Mouse (Mus musculus) lung, postnatal 0 days (tissue): ENCODE measurements at regions not wholly inside any gene's neighbourhood (a gene's known extent, or its start where the extent isn't known, plus 50 kb on each side); places are given as distances from the start of the nearest gene placed in this dataset.

Experiments
- ATAC-seq: fragments of 200-750 bp; cut with Nextera tagmentation; 2 replicates; pipeline ENCODE4 v1.8.0; 2017; ENCODE audit warnings: moderate library complexity
- DNase-seq: peaks from one replicate; pipeline ENCODE4 v3.0.0-alpha.2; 2016; ENCODE audit warnings: low spot score
- H3K27ac ChIP-seq: fragments of 300-500 bp; sonication (generic); 2 replicates; pipeline ENCODE4 v1.5.1; 2014; ENCODE audit warnings: antibody characterized with exemption, mild to moderate bottlenecking, low read length, mixed read lengths
- H3K27me3 ChIP-seq: fragments of 300-500 bp; sonication (generic); replicated peaks from 2 replicates; pipeline ENCODE4 v1.6.1; 2014; ENCODE audit warnings: low read length, mixed read lengths; ENCODE audit not compliant: insufficient read depth
- H3K36me3 ChIP-seq: fragments of 300-500 bp; sonication (generic); 2 replicates; pipeline ENCODE4 v1.6.1; 2014; ENCODE audit warnings: low read length, mixed read lengths; ENCODE audit not compliant: insufficient read depth
- H3K4me1 ChIP-seq: fragments of 300-500 bp; sonication (generic); 2 replicates; pipeline ENCODE4 v1.6.1; 2014; ENCODE audit warnings: antibody characterized with exemption, low read depth, low read length, mixed read lengths; ENCODE audit not compliant: insufficient read depth
- H3K4me2 ChIP-seq: fragments of 300-500 bp; sonication (generic); replicated peaks from 2 replicates; pipeline ENCODE4 v1.6.1; 2014; ENCODE audit warnings: low read depth, mild to moderate bottlenecking, low read length, moderate library complexity, mixed read lengths
- H3K4me3 ChIP-seq: fragments of 300-500 bp; sonication (generic); 2 replicates; pipeline ENCODE4 v1.5.1; 2014; ENCODE audit warnings: low read depth, low read length
- H3K9ac ChIP-seq: fragments of 300-500 bp; sonication (generic); replicated peaks from 2 replicates; pipeline ENCODE4 v1.6.1; 2014; ENCODE audit warnings: low read depth, mild to moderate bottlenecking
- H3K9me3 ChIP-seq: fragments of 300-500 bp; sonication (generic); 2 replicates; pipeline ENCODE4 v1.6.1; 2016; ENCODE audit warnings: low read length, mixed read lengths
- CTCF ChIP-seq: IDR thresholded peaks from 2 replicates; pipeline ENCODE4 v1.5.1; 2016; ENCODE audit warnings: antibody characterized with exemption, mild to moderate bottlenecking
- EP300 ChIP-seq: IDR thresholded peaks from 2 replicates; pipeline ENCODE4 v1.6.1; 2016; ENCODE audit warnings: antibody characterized with exemption, mild to moderate bottlenecking, control low read depth
- WGBS: fragments of 180-500 bp; shearing (Covaris S2); extraction: QIAGEN DNeasy Blood & Tissue Kit; methylation state at CpG from one replicate; pipeline ENCODE4 v1.1.7; 2014; 5-methylcytosine and 5-hydroxymethylcytosine counted together

- no peak for TF ChIP-seq CTCF
- 0 out of 2 replicates have a peak, but pooled peaks have one; percentile 17 for TF ChIP-seq EP300
- Histone ChIP-seq H3K4me3 (no peak overlapping the region), H3K9ac (no peak overlapping the region), H3K4me2 (no peak overlapping the region), H3K4me1 (0 out of 2 replicates have a peak, but pooled peaks cover 4% of the 10 kb centered on the region), H3K9me3 (no peaks in the 10 kb centered on the region), H3K27me3 (no peaks in the 10 kb centered on the region), H3K27ac (no peak overlapping the region), H3K36me3 (no peaks in the 10 kb centered on the region)
- 45% methylated on average over 8 of the region's 8 CpGs for WGBS
- ATAC-seq (peak; percentile 82), DNase-seq (peak; percentile 77)
Observed at GRCm38 (mm10) chr4:55812846-55813245, 280.6 kb upstream of the Klf4 start.

- ATAC-seq, result no peak
- TF ChIP-seq EP300 (no peak), CTCF (no peak)
- DNase-seq, result no peak
- H3K27me3 ChIP-seq, result no peaks in the 10 kb centered on the region
- WGBS, result 73% methylated on average over 3 of the region's 3 CpGs
- H3K4me3 ChIP-seq, result no peak overlapping the region
- no peaks in the 10 kb centered on the region for H3K36me3 ChIP-seq
- 0 out of 2 replicates have a peak, but pooled peaks cover 4% of the 10 kb centered on the region for H3K4me1 ChIP-seq
- H3K27ac ChIP-seq, result no peak overlapping the region
- H3K4me2 ChIP-seq, result no peak overlapping the region
- H3K9me3 ChIP-seq, result no peaks in the 10 kb centered on the region
- H3K9ac ChIP-seq, result no peak overlapping the region
Observed at GRCm38 (mm10) chr4:55811656-55812055, 279.4 kb upstream of the Klf4 start.

- no peak overlapping the region for H3K4me2 ChIP-seq
- ATAC-seq (no peak), DNase-seq (no peak)
- H3K36me3 ChIP-seq, result no peaks in the 10 kb centered on the region
- H3K9ac ChIP-seq, result no peak overlapping the region
- WGBS, result 59% methylated on average over 5 of the region's 5 CpGs
- TF ChIP-seq EP300 (no peak), CTCF (no peak)
- H3K27ac ChIP-seq, result no peak overlapping the region
- no peaks in the 10 kb centered on the region for H3K4me1 ChIP-seq
- H3K4me3 ChIP-seq, result no peak overlapping the region
- H3K27me3 ChIP-seq, result no peaks in the 10 kb centered on the region
- no peaks in the 10 kb centered on the region for H3K9me3 ChIP-seq
Observed at GRCm38 (mm10) chr4:55808501-55808900, 276.2 kb upstream of the Klf4 start.

GRCm38 (mm10) chr4:55806799-55807198, 274.5 kb upstream of the Klf4 start:
- H3K27ac ChIP-seq, result no peak overlapping the region
- TF ChIP-seq CTCF (no peak), EP300 (no peak)
- ATAC-seq (no peak), DNase-seq (no peak)
- WGBS, result 90% methylated on average over 3 of the region's 3 CpGs
- no peaks in the 10 kb centered on the region for H3K36me3 ChIP-seq
- no peak overlapping the region for H3K4me2 ChIP-seq
- no peaks in the 10 kb centered on the region for H3K27me3 ChIP-seq
- H3K4me3 ChIP-seq, result no peak overlapping the region
- H3K4me1 ChIP-seq, result no peaks in the 10 kb centered on the region
- no peak overlapping the region for H3K9ac ChIP-seq
- H3K9me3 ChIP-seq, result no peaks in the 10 kb centered on the region

GRCm38 (mm10) chr4:55805255-55806051, 273.2 kb upstream of the Klf4 start:
- TF ChIP-seq CTCF (no peak), EP300 (no peak)
- no peaks in the 10 kb centered on the region for H3K36me3 ChIP-seq
- no peak overlapping the region for H3K4me3 ChIP-seq
- no peaks in the 10 kb centered on the region for H3K9me3 ChIP-seq
- WGBS, result 87% methylated on average over 6 of the region's 6 CpGs
- no peak overlapping the region for H3K4me2 ChIP-seq
- no peaks in the 10 kb centered on the region for H3K27me3 ChIP-seq
- H3K4me1 ChIP-seq, result no peaks in the 10 kb centered on the region
- DNase-seq, result no peak
- H3K27ac ChIP-seq, result no peak overlapping the region
- ATAC-seq, result no peak
- H3K9ac ChIP-seq, result no peak overlapping the region

- Histone ChIP-seq H3K4me1 (no peaks in the 10 kb centered on the region), H3K4me3 (no peak overlapping the region), H3K36me3 (no peaks in the 10 kb centered on the region), H3K9ac (no peak overlapping the region), H3K27ac (no peak overlapping the region), H3K4me2 (no peak overlapping the region), H3K27me3 (no peaks in the 10 kb centered on the region), H3K9me3 (no peaks in the 10 kb centered on the region)
- TF ChIP-seq CTCF (no peak), EP300 (no peak)
- WGBS, result 87% methylated on average over 4 of the region's 4 CpGs
- ATAC-seq, result no peak
- DNase-seq, result no peak
Observed at GRCm38 (mm10) chr4:55802101-55802500, 269.8 kb upstream of the Klf4 start.
